Mouse (Mus musculus): ENCODE measurements around the gene Cep295nl. TPM values are rescaled to one million over a fixed set of nuclear protein-coding genes. Genes with fewer than 3 reads are reported as not detected.

The Cep295nl gene
- polyA plus RNA-seq, 1 experiment: not detected

GRCm38 (mm10) chr11:118371876-118372275 lies 29.6 kb upstream of the Cep295nl start:
- Histone ChIP-seq H3K4me3 (ENCODE audit: insufficient read depth, low read depth, low read length) (no peak overlapping the region), H3K27ac (ENCODE audit: insufficient read depth, low read depth, low read length) (no peak overlapping the region), H3K4me1 (ENCODE audit: control insufficient read depth, insufficient read depth, low read length) (peaks cover 7% of the 10 kb centered on the region)
- no peak for TF ChIP-seq POLR2A (IDR thresholded peaks at IDR 0.05; ENCODE audit: insufficient read depth, low read depth, low read length)
- TF ChIP-seq CTCF (IDR thresholded peaks at IDR 0.05; ENCODE audit: insufficient read depth, low read depth, low read length): no peak
- 87% methylated on average over 7 of the region's 7 CpGs for WGBS

- peaks cover 17% of the 10 kb centered on the region for H3K4me1 ChIP-seq (ENCODE audit: control insufficient read depth, insufficient read depth, low read length)
- TF ChIP-seq POLR2A (IDR thresholded peaks at IDR 0.05; ENCODE audit: insufficient read depth, low read depth, low read length): no peak
- no peak for TF ChIP-seq CTCF (IDR thresholded peaks at IDR 0.05; ENCODE audit: insufficient read depth, low read depth, low read length)
- H3K4me3 ChIP-seq (ENCODE audit: insufficient read depth, low read depth, low read length): no peak overlapping the region
- H3K27ac ChIP-seq (ENCODE audit: insufficient read depth, low read depth, low read length): no peak overlapping the region
- 81% methylated on average over 8 of the region's 8 CpGs for WGBS
Measured at GRCm38 (mm10) chr11:118369657-118370056, 27.4 kb upstream of the Cep295nl start.

GRCm38 (mm10) chr11:118369251-118369650 lies 27.0 kb upstream of the Cep295nl start:
- 75% methylated on average over 5 of the region's 5 CpGs for WGBS

GRCm38 (mm10) chr11:118368330-118368729 lies 26.0 kb upstream of the Cep295nl start:
- Histone ChIP-seq H3K27ac (ENCODE audit: insufficient read depth, low read depth, low read length) (no peak overlapping the region), H3K4me3 (ENCODE audit: insufficient read depth, low read depth, low read length) (no peak overlapping the region), H3K4me1 (ENCODE audit: control insufficient read depth, insufficient read depth, low read length) (peaks cover 20% of the 10 kb centered on the region)
- no peak for TF ChIP-seq POLR2A (IDR thresholded peaks at IDR 0.05; ENCODE audit: insufficient read depth, low read depth, low read length)
- TF ChIP-seq CTCF (IDR thresholded peaks at IDR 0.05; ENCODE audit: insufficient read depth, low read depth, low read length): no peak
- whole genome bisulfite sequencing: 62% methylated on average over 3 of the region's 3 CpGs

More at GRCm38 (mm10) chr11:118369251-118369650, 27.0 kb upstream of the Cep295nl start:
- Histone ChIP-seq H3K27ac (ENCODE audit: insufficient read depth, low read depth, low read length) (no peak overlapping the region), H3K4me3 (ENCODE audit: insufficient read depth, low read depth, low read length) (no peak overlapping the region), H3K4me1 (ENCODE audit: control insufficient read depth, insufficient read depth, low read length) (peaks cover 16% of the 10 kb centered on the region)
- no peak for TF ChIP-seq CTCF (IDR thresholded peaks at IDR 0.05; ENCODE audit: insufficient read depth, low read depth, low read length)
- no peak for TF ChIP-seq POLR2A (IDR thresholded peaks at IDR 0.05; ENCODE audit: insufficient read depth, low read depth, low read length)

- no peak for TF ChIP-seq POLR2A (IDR thresholded peaks at IDR 0.05; ENCODE audit: insufficient read depth, low read depth, low read length)
- no peak for TF ChIP-seq CTCF (IDR thresholded peaks at IDR 0.05; ENCODE audit: insufficient read depth, low read depth, low read length)
- H3K27ac ChIP-seq (ENCODE audit: insufficient read depth, low read depth, low read length): no peak overlapping the region
- 83% methylated on average over 8 of the region's 8 CpGs for WGBS
- H3K4me1 ChIP-seq (ENCODE audit: control insufficient read depth, insufficient read depth, low read length): peaks cover 29% of the 10 kb centered on the region
- no peak overlapping the region for H3K4me3 ChIP-seq (ENCODE audit: insufficient read depth, low read depth, low read length)
Measured at GRCm38 (mm10) chr11:118366559-118366958, 24.3 kb upstream of the Cep295nl start.

GRCm38 (mm10) chr11:118366108-118366507 lies 23.8 kb upstream of the Cep295nl start:
- no peak overlapping the region for H3K4me3 ChIP-seq (ENCODE audit: insufficient read depth, low read depth, low read length)
- TF ChIP-seq POLR2A (IDR thresholded peaks at IDR 0.05; ENCODE audit: insufficient read depth, low read depth, low read length) (no peak), CTCF (IDR thresholded peaks at IDR 0.05; ENCODE audit: insufficient read depth, low read depth, low read length) (no peak)
- WGBS: 84% methylated on average over 3 of the region's 3 CpGs
- H3K4me1 ChIP-seq (ENCODE audit: control insufficient read depth, insufficient read depth, low read length): peaks cover 29% of the 10 kb centered on the region
- H3K27ac ChIP-seq (ENCODE audit: insufficient read depth, low read depth, low read length): 0 out of 2 replicates have a peak overlapping the region, but pooled peaks have one; percentile 71

- Histone ChIP-seq H3K4me1 (ENCODE audit: control insufficient read depth, insufficient read depth, low read length) (peaks cover 37% of the 10 kb centered on the region), H3K4me3 (ENCODE audit: insufficient read depth, low read depth, low read length) (no peak overlapping the region), H3K27ac (ENCODE audit: insufficient read depth, low read depth, low read length) (peak overlapping the region; percentile 71)
- TF ChIP-seq CTCF (IDR thresholded peaks at IDR 0.05; ENCODE audit: insufficient read depth, low read depth, low read length): no peak
- WGBS: 38% methylated on average over 7 of the region's 7 CpGs
Measured at GRCm38 (mm10) chr11:118365171-118365570, 22.9 kb upstream of the Cep295nl start.

- H3K27ac ChIP-seq (ENCODE audit: insufficient read depth, low read depth, low read length): no peak overlapping the region
- H3K4me3 ChIP-seq (ENCODE audit: insufficient read depth, low read depth, low read length): no peak overlapping the region
- no peak for TF ChIP-seq CTCF (IDR thresholded peaks at IDR 0.05; ENCODE audit: insufficient read depth, low read depth, low read length)
- no peak for TF ChIP-seq POLR2A (IDR thresholded peaks at IDR 0.05; ENCODE audit: insufficient read depth, low read depth, low read length)
- H3K4me1 ChIP-seq (ENCODE audit: control insufficient read depth, insufficient read depth, low read length): peaks cover 37% of the 10 kb centered on the region
- 87% methylated on average over 4 of the region's 4 CpGs for WGBS
Measured at GRCm38 (mm10) chr11:118364021-118364420, 21.7 kb upstream of the Cep295nl start.

GRCm38 (mm10) chr11:118362971-118363518 lies 20.7 kb upstream of the Cep295nl start:
- peak overlapping the region; percentile 21; the same call in 1 of the 2 replicates for H3K27ac ChIP-seq (ENCODE audit: insufficient read depth, low read depth, low read length)

More at GRCm38 (mm10) chr11:118362971-118363518, 20.7 kb upstream of the Cep295nl start:
- 45% methylated on average over 8 of the region's 8 CpGs for WGBS
- no peak for TF ChIP-seq POLR2A (IDR thresholded peaks at IDR 0.05; ENCODE audit: insufficient read depth, low read depth, low read length)
- TF ChIP-seq CTCF (IDR thresholded peaks at IDR 0.05; ENCODE audit: insufficient read depth, low read depth, low read length): no peak
- Histone ChIP-seq H3K4me3 (ENCODE audit: insufficient read depth, low read depth, low read length) (no peak overlapping the region), H3K4me1 (ENCODE audit: control insufficient read depth, insufficient read depth, low read length) (peaks cover 37% of the 10 kb centered on the region)
